Mouse (Mus musculus) ES-E14 (cell line): ENCODE data around the gene Nos1ap. TPM values are rescaled to one million over a fixed set of nuclear protein-coding genes. Genes with fewer than 3 reads are reported as not detected.

ENCODE experiments used
- DNase-seq: peaks from one replicate; pipeline ENCODE4 v3.0.0-alpha.2; 2013; ENCODE audit warnings: low read depth, low spot score
- H3K27ac ChIP-seq: 2 replicates; pipeline ENCODE4 v1.5.1; 2012; ENCODE audit warnings: low read depth, mild to moderate bottlenecking, low read length, moderate library complexity, mixed read lengths; ENCODE audit not compliant: poor library complexity, insufficient read depth, severe bottlenecking
- H3K36me3 ChIP-seq: 2 replicates; pipeline ENCODE4 v1.6.1; 2012; ENCODE audit warnings: mild to moderate bottlenecking, low read length, moderate library complexity, mixed read lengths; ENCODE audit not compliant: control insufficient read depth, poor library complexity, insufficient read depth, severe bottlenecking
- H3K4me1 ChIP-seq, 2 experiments: fragments of 150-350 bp in 1 of 2; sonication (generic) in 1 of 2; 2 replicates each; pipeline ENCODE4 v1.6.1; 2012; ENCODE audit warnings: low read length in 2 of 2, mild to moderate bottlenecking in 1 of 2, mixed read lengths in 1 of 2; ENCODE audit not compliant: control insufficient read depth in 2 of 2, insufficient read depth in 2 of 2, poor library complexity in 1 of 2
- H3K4me3 ChIP-seq, 2 experiments: fragments of 150-350 bp in 1 of 2; sonication (generic) in 1 of 2; 2 replicates each; pipeline ENCODE4 v1.5.1; 2012; ENCODE audit warnings: low read length in 2 of 2, low read depth in 1 of 2, mild to moderate bottlenecking in 1 of 2, mixed read lengths in 1 of 2; ENCODE audit not compliant: insufficient read depth in 1 of 2, poor library complexity in 1 of 2, severe bottlenecking in 1 of 2
- H3K9ac ChIP-seq: 2 replicates; pipeline ENCODE4 v1.6.1; 2012; ENCODE audit warnings: low read depth, mild to moderate bottlenecking, low read length, mixed read lengths; ENCODE audit not compliant: poor library complexity, insufficient read depth, severe bottlenecking
- H3K9me3 ChIP-seq: fragments of 150-350 bp; sonication (generic); 2 replicates; pipeline ENCODE4 v1.6.1; 2012; ENCODE audit warnings: low read depth, mild to moderate bottlenecking, low read length; ENCODE audit not compliant: control insufficient read depth, insufficient read depth
- CHD2 ChIP-seq: IDR thresholded peaks from 2 replicates; pipeline ENCODE4 v1.6.1; 2014; ENCODE audit warnings: mild to moderate bottlenecking, low read depth, low read length, inconsistent platforms
- HCFC1 ChIP-seq: IDR thresholded peaks from 2 replicates; pipeline ENCODE4 v1.6.1; 2012; ENCODE audit warnings: low read length, inconsistent platforms, borderline replicate concordance; ENCODE audit not compliant: insufficient read depth
- MAFK ChIP-seq: IDR thresholded peaks from 2 replicates; pipeline ENCODE4 v1.6.1; 2014; ENCODE audit warnings: mild to moderate bottlenecking, low read depth, low read length, inconsistent platforms; ENCODE audit not compliant: insufficient read depth
- ZC3H11A ChIP-seq: IDR thresholded peaks from 2 replicates; pipeline ENCODE4 v1.6.1; 2012; ENCODE audit warnings: low read depth, mild to moderate bottlenecking, inconsistent platforms, low read length, borderline replicate concordance
- ZNF384 ChIP-seq: IDR thresholded peaks from 2 replicates; pipeline ENCODE4 v1.6.1; 2012; ENCODE audit warnings: low read depth, low read length, inconsistent platforms
- in situ Hi-C, 2 experiments: fragments of 600-800 bp; cut with MboI; formaldehyde crosslinking; loops; one replicate each; pipeline ENCODE4 v1.15.1; 2025; ENCODE audit warnings: low sequenced_read_pairs in 2 of 2, inconsistent platforms in 1 of 2; ENCODE audit not compliant: unreplicated experiment in 2 of 2
- total RNA-seq: library from RNA; depleted of rRNA; stranded (reverse); fragments of 300-350 nt; gene quantifications from 2 replicates; pipeline ENCODE4 v1.2.3, GENCODE M21; 2012

Nos1ap gene
- total RNA-seq, 1 experiment, result 0.49 TPM

- Histone ChIP-seq H3K4me1 (peaks cover 0 to 5% of the 10 kb centered on the region in 2 experiments; a peak in 1 of 4 replicates), H3K9me3 (no peaks in the 10 kb centered on the region), H3K36me3 (no peaks in the 10 kb centered on the region), H3K4me3 (no peak overlapping the region), H3K27ac (no peak overlapping the region), H3K9ac (no peak overlapping the region)
- DNase-seq, result no peak
- in situ Hi-C loops, result no loop called here
- TF ChIP-seq ZNF384 (no peak), HCFC1 (no peak), CHD2 (no peak), MAFK (no peak), ZC3H11A (no peak)
These were observed 159.0 kb downstream of the Nos1ap start for GRCm38 (mm10) chr1:170430660-170431059.

GRCm38 (mm10) chr1:170429656-170430055 lies 160.0 kb downstream of the Nos1ap start:
- no peak overlapping the region for H3K27ac ChIP-seq
- H3K4me1 ChIP-seq, result peaks cover 0 to 5% of the 10 kb centered on the region in 2 experiments; a peak in 1 of 4 replicates
- H3K9me3 ChIP-seq, result no peaks in the 10 kb centered on the region
- TF ChIP-seq ZC3H11A (no peak), HCFC1 (no peak), MAFK (no peak), CHD2 (no peak), ZNF384 (no peak)
- H3K9ac ChIP-seq, result no peak overlapping the region
- in situ Hi-C loops, result no loop called here
- no peak overlapping the region for H3K4me3 ChIP-seq
- DNase-seq, result no peak
- H3K36me3 ChIP-seq, result no peaks in the 10 kb centered on the region

- in situ Hi-C loops, result no loop called here
- Histone ChIP-seq H3K9me3 (no peaks in the 10 kb centered on the region), H3K4me1 (peaks cover 0 to 5% of the 10 kb centered on the region in 2 experiments; a peak in 1 of 4 replicates), H3K4me3 (no peak overlapping the region), H3K9ac (no peak overlapping the region), H3K27ac (no peak overlapping the region), H3K36me3 (no peaks in the 10 kb centered on the region)
- TF ChIP-seq CHD2, result no peak
- no peak for TF ChIP-seq ZNF384
- no peak for TF ChIP-seq HCFC1
- TF ChIP-seq ZC3H11A, result no peak
- TF ChIP-seq MAFK, result no peak
- no peak for DNase-seq
These were observed 161.5 kb downstream of the Nos1ap start for GRCm38 (mm10) chr1:170428141-170428540.

GRCm38 (mm10) chr1:170424258-170424889 lies 165.3 kb downstream of the Nos1ap start:
- no peaks in the 10 kb centered on the region for H3K9me3 ChIP-seq
- no peak overlapping the region for H3K9ac ChIP-seq
- TF ChIP-seq ZNF384 (no peak), CHD2 (no peak), MAFK (no peak), ZC3H11A (no peak), HCFC1 (no peak)
- peaks cover 0 to 5% of the 10 kb centered on the region in 2 experiments; a peak in 1 of 4 replicates for H3K4me1 ChIP-seq
- DNase-seq, result no peak
- in situ Hi-C loops, result no loop called here
- no peak overlapping the region for H3K27ac ChIP-seq
- H3K4me3 ChIP-seq, result no peak overlapping the region
- no peaks in the 10 kb centered on the region for H3K36me3 ChIP-seq

GRCm38 (mm10) chr1:170423048-170423447 lies 166.6 kb downstream of the Nos1ap start:
- H3K27ac ChIP-seq, result no peak overlapping the region
- no peaks in the 10 kb centered on the region for H3K36me3 ChIP-seq
- no peak overlapping the region for H3K4me3 ChIP-seq
- TF ChIP-seq HCFC1 (no peak), MAFK (no peak), CHD2 (no peak), ZC3H11A (no peak), ZNF384 (no peak)
- H3K4me1 ChIP-seq, result peaks cover 0 to 5% of the 10 kb centered on the region in 2 experiments; a peak in 1 of 4 replicates
- no peak overlapping the region for H3K9ac ChIP-seq
- peaks cover 5% of the 10 kb centered on the region; the same call in 1 of the 2 replicates for H3K9me3 ChIP-seq
- in situ Hi-C loops, result no loop called here
- DNase-seq, result no peak
